32 mouse cellular contexts compared by ENCODE assay signal in the genomic region with DNA sequence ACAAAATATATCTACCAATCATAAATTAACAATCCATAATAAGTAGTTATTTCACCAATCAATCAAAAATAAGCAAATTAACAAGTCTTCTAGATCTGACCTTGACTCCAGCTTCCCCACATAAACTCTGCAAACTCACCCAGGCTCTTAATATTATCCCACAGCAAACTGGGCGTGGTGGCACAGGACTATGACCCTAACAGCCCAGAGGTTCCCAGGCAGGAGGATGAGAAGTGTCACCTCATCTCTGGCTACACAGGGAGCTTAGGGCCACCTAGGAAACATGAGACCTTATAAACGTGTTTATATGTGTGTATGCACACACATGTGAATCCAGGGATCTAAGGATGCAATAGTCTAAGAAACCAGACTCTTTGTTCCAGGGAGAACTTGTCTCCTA.
"Had no signal": no experiment of that assay in that cellular context is flagged by ENCODE, and none has a peak within 500 bp of the region (broad histone marks: within the 10 kb centered on the region; RNA-seq: fewer than 3 reads in every experiment).

No protein-coding gene starts in this region.

- ATAC-seq: liver, embryonic 12.5 days; liver, postnatal 0 days; lung, postnatal 0 days; midbrain, embryonic 13.5 days; midbrain, embryonic 15.5 days; midbrain, embryonic 16.5 days had no signal

- H3K4me3 ChIP-seq: limb, embryonic 10.5 days; limb, embryonic 12.5 days; limb, embryonic 13.5 days; limb, embryonic 15.5 days; liver, embryonic 12.5 days; liver, embryonic 13.5 days; liver, embryonic 15.5 days; lung, embryonic 15.5 days; megakaryocyte, embryonic 14.5 days; midbrain, embryonic 10.5 days; midbrain, embryonic 12.5 days; midbrain, embryonic 13.5 days; midbrain, embryonic 15.5 days; myocyte; neural tube, embryonic 12.5 days had no signal

- H3K4me1 ChIP-seq: limb, embryonic 10.5 days; limb, embryonic 12.5 days; limb, embryonic 13.5 days; limb, embryonic 15.5 days; liver, embryonic 12.5 days; liver, embryonic 13.5 days; liver, embryonic 15.5 days; lung, embryonic 15.5 days; megakaryocyte, embryonic 14.5 days; midbrain, embryonic 10.5 days; midbrain, embryonic 12.5 days; midbrain, embryonic 13.5 days; midbrain, embryonic 15.5 days; neural tube, embryonic 12.5 days had no signal

- H3K9me3 ChIP-seq: limb, embryonic 10.5 days; limb, embryonic 12.5 days; limb, embryonic 13.5 days; limb, embryonic 15.5 days; liver, embryonic 12.5 days; liver, embryonic 13.5 days; liver, embryonic 15.5 days; lung, embryonic 15.5 days; megakaryocyte, embryonic 14.5 days; midbrain, embryonic 10.5 days; midbrain, embryonic 12.5 days; midbrain, embryonic 13.5 days; midbrain, embryonic 15.5 days; neural tube, embryonic 12.5 days had no signal

- H3K36me3 ChIP-seq: limb, embryonic 10.5 days; limb, embryonic 12.5 days; limb, embryonic 13.5 days; limb, embryonic 15.5 days; liver, embryonic 15.5 days; lung, embryonic 15.5 days; midbrain, embryonic 10.5 days; midbrain, embryonic 12.5 days; midbrain, embryonic 13.5 days; midbrain, embryonic 15.5 days; neural tube, embryonic 12.5 days had no signal

- H3K27me3 ChIP-seq: limb, embryonic 12.5 days; limb, embryonic 13.5 days; limb, embryonic 15.5 days; liver, embryonic 12.5 days; liver, embryonic 13.5 days; liver, embryonic 15.5 days; lung, embryonic 15.5 days; midbrain, embryonic 12.5 days; midbrain, embryonic 13.5 days; midbrain, embryonic 15.5 days; neural tube, embryonic 12.5 days had no signal

- H3K9ac ChIP-seq: limb, embryonic 12.5 days; limb, embryonic 13.5 days; limb, embryonic 15.5 days; liver, embryonic 12.5 days; liver, embryonic 13.5 days; liver, embryonic 14.5 days; liver, embryonic 15.5 days; liver, postnatal 0 days; lung, embryonic 14.5 days; lung, embryonic 15.5 days; midbrain, embryonic 12.5 days; midbrain, embryonic 13.5 days; midbrain, embryonic 15.5 days; neural tube, embryonic 12.5 days had no signal

- H3K27ac ChIP-seq: limb, embryonic 10.5 days; limb, embryonic 12.5 days; limb, embryonic 13.5 days; limb, embryonic 15.5 days; liver, embryonic 12.5 days; liver, embryonic 13.5 days; liver, embryonic 14.5 days; liver, embryonic 15.5 days; lung, embryonic 15.5 days; macrophage; midbrain, embryonic 10.5 days; midbrain, embryonic 12.5 days; midbrain, embryonic 13.5 days; midbrain, embryonic 15.5 days; neural tube, embryonic 12.5 days had no signal

- DNase-seq: left cerebral cortex, postnatal 4 days; liver; liver, embryonic 13.5 days; liver, postnatal 0 days; lung, adult 18-20 months; lung, adult 2 months; lung, embryonic 14.5 days; lung, postnatal 10 days; lung, postnatal 14 days; lung, postnatal 36 days; lung, postnatal 4 days; midbrain, embryonic 14.5 days had no signal

- H3K4me2 ChIP-seq: limb, embryonic 12.5 days; limb, embryonic 13.5 days; limb, embryonic 15.5 days; liver, embryonic 11.5 days; liver, embryonic 12.5 days; liver, embryonic 13.5 days; liver, embryonic 15.5 days; lung, embryonic 14.5 days; lung, embryonic 15.5 days; midbrain, embryonic 11.5 days; midbrain, embryonic 12.5 days; midbrain, embryonic 13.5 days; midbrain, embryonic 15.5 days; neural tube, embryonic 12.5 days had no signal
